Mouse (Mus musculus): ENCODE measurements around the gene Kntc1.

DNA sequence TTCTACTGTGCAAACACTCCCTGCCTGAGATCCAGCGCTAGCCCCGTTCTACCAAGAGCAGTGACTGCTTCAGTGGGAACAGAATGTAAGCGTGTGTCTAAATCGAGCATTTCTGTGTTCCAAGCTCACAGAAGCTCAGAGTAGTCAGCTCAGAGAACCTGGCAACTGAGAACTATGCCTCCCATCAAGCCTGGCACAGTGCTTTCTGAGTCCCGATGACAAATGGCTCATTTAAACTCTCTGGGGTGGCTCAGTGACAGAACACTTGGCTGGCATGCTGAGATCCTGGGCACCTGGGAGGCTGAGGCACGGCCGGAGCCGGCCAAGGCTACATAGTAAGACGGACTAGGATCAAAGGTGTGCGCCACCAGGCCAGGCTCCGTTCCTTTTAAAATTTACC is 56.8 kb downstream of the Kntc1 start:
- TF ChIP-seq CTCF (IDR thresholded peaks at IDR 0.05; ENCODE audit: low read depth) (no peak), EP300 (optimal IDR thresholded peaks at IDR 0.05) (no peak)

Measured in stomach, postnatal 0 days (tissue).